Mouse (Mus musculus) thymus, adult 18-20 months (tissue): ENCODE results near the gene Srsf1.
"Not testable (repeated sequence)": the region's sequence is repeated elsewhere in the genome, so short reads cannot be mapped to it uniquely, and the experiment has no call there.

ENCODE experiments used
- DNase-seq, 2 experiments: peaks; one replicate each; pipeline ENCODE4 v3.0.0; 2022; ENCODE audit warnings: mixed read lengths in 2 of 2

Srsf1 gene

DNA sequence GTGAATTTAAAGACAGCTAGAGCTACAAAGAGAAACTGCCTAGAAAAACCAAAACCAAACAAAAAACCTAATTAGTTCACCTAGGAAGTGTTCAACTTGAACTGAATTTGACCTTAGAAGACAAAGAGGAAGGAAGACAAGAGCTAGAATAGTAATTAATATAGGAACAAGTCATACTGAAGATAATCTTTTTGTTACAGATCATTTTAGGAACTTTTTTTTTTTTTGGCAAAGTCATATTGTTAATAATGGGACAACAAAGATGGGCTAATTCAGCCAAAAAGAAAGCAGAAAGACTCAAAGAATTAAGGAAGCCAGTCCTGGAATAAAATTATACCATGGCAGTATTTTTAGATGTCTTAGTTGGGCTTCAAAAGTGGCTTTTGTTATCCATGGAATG is 2.9 kb upstream of the Srsf1 start:
- DNase-seq = no peak

DNA sequence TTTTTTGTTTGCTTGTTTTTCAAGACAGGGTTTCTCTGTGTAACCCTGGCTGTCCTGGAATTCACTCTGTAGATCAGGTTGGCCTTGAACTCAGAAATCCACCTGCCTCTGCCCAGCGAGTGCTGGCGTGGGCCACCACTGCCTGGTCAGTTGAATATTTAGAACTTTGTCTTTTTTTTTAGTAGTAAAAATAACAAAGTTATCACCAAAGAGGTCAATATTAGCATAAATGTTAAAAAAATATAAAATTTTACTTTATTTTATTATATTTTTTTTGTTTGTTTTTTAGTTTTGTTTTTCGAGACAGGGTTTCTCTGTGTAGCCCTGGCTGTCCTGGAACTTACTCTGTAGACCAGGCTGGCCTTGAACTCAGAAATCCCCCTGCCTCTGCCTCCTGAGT is 2.0 kb upstream of the Srsf1 start:
- not testable (repeated sequence) for DNase-seq

DNA sequence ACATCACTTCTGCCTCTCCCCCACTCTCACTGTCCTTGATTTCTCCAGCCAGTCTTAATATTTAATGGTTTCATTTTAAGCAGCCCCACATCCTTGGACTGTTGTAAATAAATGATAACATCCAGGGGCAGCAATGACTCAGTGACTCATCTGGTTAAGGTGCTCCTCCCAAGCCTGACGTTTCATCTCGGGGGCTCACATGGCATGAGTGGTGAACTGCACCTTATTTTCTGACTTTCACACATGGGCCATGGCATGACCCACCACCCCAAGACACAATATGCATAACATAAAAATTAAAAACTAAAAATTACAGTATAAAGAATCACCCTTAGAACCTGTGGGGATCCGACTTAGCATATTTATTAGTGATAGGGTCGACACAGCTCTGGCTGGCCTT is 1.3 kb upstream of the Srsf1 start:
- DNase-seq = no peak

DNA sequence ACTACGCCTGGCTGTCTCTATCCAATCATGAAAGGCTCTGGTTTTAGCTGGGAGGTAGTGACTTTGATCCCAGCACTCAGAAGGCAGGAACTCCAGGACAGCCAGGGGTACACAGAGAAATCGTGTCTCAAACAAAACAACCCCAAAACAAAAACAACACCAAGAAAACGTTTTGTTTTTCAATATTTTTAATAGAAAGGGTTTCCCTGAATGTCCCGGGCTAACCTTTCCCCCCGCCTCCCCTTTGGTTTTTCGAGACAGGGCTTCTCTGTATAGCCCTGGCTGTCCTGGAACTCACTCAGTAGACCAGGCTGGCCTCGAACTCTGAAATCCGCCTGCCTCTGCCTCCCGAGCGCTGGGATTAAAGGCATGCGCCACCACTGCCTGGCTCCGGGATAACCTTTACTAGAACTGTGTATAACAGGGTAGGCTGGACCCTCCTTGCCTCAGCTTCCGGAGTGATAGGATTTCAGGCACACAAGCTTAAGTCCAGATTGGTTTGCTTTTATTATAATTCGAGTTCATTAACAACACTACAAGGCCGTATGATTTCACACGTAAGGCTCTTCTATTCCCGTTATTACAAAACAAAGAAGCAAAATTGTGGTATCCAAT is 743 bp upstream of the Srsf1 start:
- DNase-seq = peak in 1 of 2 experiments; percentile 37

DNA sequence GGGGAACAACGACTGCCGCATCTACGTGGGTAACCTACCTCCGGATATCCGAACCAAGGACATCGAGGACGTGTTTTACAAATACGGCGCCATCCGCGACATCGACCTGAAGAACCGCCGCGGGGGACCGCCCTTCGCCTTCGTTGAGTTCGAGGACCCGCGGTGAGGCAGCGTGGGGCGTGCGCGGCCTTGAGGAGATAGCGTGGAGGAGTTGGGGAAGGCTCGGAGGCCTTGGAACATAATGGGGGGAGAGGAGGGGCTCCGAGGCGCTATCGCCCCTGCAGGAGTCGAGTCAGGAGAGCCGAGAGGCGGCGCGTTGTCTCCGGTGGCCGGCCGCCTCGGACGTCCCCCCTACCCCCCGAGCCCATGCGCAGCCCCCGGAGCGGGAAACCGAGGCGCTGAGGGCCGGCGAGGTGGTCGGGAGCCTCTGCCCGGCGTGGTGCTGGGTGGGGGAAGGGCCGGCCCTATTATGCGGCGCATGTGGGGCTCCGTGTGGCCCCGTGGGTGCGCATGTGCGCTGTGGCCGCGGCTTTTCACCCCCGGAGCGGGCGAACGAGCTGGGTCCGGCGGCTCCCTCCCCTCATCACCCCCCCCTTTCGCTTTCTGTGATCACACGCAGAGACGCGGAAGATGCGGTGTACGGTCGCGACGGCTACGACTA is 828 bp downstream of the Srsf1 start:
- peak; percentile 58 to 67 for DNase-seq

DNA sequence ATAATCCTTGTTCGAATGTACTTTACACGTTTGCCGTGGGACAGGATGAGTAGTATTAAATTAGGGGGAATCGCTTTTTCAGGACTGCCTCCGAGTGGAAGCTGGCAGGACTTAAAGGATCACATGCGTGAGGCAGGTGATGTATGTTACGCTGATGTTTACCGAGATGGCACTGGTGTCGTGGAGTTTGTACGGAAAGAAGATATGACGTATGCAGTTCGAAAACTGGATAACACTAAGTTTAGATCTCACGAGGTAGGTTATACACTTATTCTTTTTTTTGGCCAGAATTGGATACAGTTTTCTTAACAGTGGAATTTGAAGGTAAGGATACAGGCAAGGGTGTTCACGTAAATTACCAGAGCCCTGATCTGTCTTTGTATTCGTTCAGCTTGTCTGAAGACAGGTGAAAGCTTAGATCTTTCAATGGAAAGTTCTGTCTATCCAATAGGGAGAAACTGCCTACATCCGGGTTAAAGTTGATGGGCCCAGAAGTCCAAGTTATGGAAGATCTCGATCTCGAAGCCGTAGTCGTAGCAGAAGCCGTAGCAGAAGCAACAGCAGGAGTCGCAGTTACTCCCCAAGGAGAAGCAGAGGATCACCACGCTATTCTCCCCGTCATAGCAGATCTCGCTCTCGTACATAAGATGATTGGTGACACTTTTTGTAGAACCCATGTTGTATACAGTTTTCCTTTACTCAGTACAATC is 1.9 kb downstream of the Srsf1 start:
- DNase-seq = no peak

DNA sequence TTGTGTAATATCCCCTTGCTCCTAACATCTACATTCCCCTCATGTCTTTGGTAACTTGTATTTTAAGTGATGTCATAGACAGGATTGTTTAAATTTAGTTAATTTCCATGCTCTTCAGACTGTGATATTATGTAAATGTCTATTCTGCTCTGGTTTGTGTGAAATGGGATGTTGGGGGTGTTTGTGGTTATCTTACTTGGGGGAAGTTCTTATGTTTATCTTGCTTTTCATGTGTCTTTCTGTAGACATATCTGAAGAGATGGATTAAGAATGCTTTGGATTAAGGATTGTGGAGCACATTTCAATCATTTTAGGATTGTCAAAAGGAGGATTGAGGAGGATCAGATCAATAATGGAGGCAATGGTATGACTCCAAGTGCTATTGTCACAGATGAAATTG is 2.6 kb downstream of the Srsf1 start:
- no peak for DNase-seq

DNA sequence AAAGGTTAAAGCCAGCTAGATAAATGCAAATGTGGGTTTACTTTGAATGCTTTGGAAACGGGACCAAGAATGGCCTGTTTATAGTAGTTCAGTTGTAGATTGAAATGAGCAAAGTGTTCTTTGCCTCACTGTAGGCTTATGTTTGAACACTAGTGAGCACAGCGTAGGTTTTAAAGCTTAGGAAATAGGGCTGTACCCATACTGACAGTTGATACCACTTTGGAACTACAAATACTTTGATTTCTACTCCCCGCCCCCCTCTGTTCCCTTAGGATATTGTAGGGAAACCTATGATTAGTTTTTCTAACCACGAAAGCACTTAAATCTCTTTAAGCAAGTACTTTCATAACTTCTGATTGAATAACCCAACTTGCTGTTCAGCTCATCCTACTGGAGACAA is 5.5 kb downstream of the Srsf1 start:
- DNase-seq = no peak

DNA sequence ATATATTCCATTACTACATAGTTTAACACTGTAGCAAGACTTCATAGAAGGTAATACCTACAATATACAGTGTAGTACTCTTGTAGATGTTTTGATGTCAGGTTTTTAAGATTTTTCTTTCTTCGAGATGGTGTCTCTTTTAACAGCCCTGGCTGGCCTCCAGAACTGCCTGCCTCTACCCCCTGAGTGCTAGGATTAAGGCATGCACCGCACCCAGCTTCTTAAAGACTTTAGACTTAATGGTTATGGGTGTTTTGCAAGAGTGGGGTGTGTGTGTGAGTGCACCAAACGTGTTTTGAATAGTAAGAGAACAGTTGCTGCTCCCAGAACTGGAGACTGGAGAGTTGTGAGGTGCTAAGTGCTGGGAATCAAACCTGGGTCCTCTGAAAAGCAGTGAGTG is 6.6 kb downstream of the Srsf1 start:
- no peak for DNase-seq

DNA sequence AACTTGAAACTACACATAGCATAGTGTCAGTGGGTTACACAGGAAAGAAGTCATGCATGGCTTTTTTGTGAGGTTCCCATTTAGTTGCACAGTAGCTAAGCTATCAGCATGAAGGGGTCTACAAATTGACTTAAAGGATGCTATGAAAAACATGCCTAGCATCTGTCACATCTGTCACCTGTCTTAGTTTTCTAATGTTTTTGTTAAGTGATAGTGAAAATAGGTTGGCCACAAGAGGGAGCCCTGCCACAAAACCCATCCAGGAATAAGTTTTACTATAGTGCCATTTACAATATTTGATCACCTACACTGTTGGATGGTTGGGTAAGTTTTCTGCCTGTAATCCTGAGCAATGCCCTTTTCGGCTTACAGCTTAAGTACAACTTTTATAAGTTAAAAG is 7.4 kb downstream of the Srsf1 start:
- no peak for DNase-seq

DNA sequence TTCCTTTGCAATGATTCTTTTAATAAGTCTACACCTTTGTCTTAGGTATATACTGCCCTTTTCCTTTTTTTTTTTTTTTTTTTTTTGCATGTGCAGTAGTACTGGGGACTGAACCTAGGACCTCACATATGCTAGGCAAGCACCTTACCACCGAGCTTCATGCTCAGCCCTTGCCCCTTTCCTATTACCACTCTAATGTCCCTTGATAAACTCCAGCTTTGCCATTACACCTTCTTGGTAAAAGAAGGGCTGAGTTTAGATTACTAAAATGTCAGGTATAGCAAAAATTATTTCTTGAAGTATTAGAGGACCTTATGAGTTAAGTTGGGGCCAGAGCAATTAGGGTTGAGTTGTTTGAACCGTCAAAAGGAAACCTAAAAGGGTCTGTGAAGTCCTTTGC is 8.6 kb downstream of the Srsf1 start:
- no peak for DNase-seq

DNA sequence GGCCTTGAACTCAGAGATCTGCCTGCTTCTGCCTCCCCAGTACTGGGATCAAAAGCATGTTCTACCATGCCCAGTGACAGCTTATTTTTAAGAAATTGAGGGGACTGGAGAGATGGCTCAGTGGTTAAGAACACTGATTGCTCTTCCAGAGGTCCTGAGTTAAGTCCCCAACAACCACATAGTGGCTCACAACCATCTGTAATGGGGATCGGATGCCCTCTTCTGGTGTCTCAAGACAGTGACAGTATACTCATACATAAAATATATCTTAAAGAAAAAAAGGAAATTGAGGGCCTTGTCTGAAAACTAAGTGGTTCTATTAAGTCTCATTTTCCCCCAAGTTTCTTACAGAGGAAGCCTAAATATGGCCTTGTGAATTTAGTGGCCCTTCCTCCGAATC is 10.6 kb downstream of the Srsf1 start:
- DNase-seq = no peak

DNA sequence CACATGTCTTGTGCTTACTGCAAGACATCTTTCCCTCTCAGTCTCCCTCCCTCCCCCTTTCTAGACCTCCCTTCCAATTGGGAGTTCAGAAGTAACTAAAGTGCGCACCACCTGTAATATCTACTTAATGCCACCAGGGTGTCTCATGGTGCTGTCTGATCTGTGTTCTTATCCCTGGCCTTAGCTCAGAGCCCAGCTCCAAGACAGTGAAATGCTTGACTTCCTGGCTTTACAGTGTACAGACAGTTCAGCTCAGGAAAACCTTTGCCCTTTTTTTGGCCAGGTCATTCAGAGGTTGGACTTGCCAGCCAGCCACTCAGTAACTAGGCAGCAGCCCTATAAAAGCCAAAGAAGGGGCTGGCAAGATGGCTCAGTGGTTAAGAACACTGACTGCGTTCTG is 12.0 kb downstream of the Srsf1 start:
- DNase-seq = peak in 1 of 2 experiments; percentile 27

DNA sequence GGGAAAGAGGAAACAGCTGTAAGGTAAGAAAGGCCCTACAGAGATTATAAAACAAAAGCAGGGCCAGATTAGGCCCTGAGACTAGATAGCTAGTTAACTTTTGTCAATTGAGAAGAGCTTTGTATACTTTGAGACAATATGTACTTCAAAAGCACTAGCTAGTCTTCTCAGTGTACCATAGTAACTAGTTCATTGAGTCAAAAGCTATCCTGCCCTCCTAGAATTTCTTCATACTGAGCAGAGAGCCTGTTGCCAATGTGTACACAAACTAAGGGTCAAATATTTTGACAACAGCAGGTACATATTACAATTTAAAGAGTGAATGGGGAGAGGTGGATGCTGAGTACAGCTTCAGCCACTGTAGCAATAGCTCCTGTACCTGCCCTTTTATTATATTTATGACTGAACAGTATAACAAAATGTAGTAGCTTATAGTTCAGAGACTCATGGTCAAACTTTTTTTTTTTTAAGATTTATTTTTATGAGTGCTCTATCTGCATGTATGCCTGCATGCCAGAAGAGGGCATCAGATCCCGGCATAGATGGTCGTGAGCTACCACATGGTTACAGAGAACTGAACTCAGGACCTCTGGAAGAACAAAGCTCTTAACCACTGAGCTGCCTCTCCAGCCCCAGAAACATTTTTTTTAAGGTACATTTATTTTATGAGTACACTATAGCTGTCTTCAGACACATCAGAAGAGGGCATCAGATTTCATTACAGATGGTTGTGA is 14.9 kb downstream of the Srsf1 start:
- DNase-seq = no peak

DNA sequence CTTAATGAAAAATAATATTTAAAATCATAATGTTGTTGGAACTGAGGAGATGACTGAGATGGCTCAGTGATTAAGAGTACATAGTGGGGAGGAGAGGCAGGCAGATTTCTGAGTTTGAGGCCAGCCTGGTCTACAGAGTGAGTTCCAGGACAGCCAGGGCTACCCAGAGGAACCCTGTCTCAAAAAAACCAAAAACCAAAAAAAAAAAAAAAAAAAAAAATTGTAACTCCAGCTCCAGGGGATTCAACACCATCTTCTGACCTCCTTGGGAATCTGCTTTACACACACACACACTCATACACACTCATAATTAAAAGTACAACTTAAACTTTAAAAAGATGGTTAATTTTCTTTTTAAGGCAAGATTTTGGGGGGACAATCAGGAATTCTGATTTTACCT is 18.6 kb downstream of the Srsf1 start:
- no peak for DNase-seq

DNA sequence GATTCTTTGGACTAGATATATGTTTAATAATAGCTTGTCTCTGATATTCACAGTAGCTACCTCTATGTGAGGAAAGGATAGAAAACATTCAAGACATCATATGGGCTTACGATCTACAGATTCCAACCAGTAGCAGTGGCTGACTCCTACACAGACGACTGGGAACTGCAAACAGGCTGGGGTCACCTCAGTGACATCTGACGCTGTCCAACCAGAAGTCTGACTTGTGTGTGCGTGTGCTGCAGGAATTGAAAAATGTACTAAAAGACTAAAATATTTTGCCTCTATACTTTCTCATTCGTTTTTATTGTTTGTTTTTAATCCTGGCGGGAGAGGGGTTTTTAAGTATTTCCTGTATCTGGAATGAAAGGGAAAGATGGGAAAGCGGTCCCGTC is 20.0 kb downstream of the Srsf1 start:
- DNase-seq = no peak

DNA sequence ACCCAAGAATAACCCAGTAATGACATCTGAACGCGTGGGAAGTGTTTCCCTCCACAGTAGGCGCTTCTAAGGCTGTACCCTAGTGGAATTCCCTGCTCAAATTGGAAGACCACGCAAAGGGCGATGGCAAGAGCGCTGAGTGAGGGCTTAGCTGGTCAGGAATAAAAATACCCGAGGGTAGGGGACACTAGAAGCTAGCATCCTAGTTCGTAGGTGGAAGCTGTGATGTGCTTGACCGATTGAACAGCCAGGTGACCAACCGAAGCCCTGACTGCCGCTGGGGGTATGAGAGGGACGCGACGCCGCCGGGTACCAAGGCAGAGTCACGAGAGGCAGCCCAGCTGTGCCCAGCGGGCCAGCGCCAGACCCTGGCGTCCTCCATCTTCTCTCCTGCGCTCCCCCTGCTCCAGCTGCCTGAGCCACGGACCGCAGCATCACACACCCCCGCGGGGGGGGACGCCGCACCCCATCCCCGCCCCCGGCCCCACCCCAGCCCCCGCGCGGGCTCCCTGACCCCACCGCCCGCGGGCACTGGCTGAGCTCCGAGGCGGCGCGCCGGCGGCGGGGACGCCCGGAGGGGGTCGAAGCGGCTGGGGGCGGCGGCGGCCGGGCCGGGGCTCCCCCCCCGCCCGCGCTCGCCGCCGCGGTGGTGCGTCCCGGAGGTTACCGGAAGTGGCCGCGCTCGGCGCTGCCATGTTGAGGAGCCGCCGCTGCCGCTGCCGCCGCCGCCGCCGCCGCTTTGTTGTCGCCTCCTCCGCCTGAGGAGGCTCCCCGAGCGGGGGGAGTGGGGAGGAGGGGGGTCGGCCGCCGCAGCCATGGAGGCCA is 20.6 kb downstream of the Srsf1 start, which contains the start of gene Vezf1:
Vezf1 (plus strand) TSS at position 694 of the 825 bp plus-strand sequence.
- peak; percentile 61 to 63 for DNase-seq

DNA sequence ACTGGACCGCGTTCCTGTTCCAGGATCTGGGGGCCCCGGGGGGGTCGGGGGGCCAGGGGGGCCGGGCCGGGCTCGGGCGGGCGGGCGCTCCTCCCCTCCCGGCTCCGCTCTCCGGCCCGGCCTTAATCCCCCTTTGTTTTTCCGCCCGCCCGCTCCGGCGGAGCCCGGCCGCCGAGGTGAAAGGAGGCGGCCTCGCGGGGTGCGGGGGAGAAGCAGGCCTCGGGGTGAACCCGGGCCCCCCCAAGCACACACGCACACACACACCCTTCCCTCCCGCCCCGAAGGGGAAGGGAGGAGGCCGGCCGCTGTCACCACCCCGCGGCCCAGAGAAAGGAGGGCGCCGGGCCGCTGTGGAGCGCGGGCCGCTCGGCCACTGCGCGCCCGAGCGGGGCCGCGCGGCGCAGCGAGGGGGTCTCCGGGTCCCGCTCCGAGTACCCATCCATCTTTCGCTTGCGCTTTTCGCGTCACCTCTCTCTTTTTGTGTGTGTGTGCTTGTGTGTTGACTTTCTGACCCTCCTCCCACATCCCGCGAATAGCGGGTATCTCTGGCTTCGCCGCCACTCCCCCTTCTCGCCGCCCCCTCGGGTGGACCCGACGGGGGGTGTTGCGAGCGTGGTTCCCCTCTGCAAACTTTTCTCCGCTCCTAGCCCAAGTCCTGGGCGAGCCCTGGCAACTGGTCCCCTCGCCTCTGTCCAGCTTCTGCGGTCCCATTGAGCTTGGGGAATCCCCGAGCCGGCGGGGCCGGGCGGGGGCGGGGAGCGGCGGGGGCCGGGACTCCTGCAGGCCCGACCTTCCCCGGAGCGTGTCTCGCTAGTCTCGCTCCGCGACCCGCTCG is 21.5 kb downstream of the Srsf1 start:
- DNase-seq = peak; percentile 43 to 60

DNA sequence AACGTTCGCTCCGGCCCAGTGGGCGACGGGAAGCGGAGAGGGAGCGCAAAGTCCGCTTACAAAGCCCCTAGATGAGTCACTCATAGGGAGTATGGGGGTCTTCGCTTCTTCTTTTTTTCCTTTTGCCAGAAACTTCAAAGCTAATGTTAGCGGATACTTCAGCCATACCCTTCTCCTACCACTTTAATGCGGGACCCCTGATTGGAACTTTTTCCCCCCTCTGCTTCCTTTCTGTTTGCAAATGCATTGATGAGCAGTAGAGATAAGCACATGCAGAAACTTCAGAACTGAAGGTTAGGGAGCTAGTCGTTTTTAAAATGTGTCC is 22.0 kb downstream of the Srsf1 start:
- no peak for DNase-seq

DNA sequence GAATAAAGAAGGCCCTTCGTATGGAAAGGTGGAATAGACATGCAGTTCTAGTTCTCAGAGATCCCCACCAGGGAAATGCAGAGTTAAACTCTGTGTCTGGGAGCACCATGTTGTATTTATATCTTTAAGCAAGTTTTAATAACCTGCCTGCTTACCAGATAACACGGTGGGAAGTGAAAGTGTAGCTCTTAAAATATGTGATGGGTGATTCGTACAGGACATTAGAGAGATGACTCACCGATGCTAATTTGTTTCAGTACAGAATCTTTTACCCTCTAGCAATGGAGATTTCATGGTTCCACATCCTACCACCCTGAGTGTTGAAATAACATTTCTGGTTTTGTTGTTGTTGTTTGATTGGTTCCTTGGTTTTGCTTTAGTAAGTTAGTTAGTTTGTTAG is 23.2 kb downstream of the Srsf1 start:
- no peak for DNase-seq

DNA sequence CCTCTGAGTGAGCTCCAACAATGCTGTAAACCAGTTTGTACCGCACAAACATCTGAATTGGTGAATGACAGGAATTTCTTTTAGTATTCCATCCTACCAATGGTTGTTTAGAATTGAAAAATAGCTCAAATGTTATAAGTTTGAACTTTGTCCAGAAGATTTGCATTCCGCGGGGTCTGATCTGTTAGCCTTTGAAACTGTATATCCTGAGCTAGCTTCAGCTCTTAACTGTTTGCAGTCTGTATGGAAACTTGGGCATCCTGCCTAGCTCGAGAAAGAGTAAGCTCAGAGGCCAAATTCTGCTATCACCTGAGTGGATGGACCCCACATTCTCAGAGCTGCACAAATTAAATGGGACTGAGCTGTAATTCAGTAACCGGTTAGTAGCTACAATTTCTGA is 23.9 kb downstream of the Srsf1 start:
- no peak for DNase-seq

DNA sequence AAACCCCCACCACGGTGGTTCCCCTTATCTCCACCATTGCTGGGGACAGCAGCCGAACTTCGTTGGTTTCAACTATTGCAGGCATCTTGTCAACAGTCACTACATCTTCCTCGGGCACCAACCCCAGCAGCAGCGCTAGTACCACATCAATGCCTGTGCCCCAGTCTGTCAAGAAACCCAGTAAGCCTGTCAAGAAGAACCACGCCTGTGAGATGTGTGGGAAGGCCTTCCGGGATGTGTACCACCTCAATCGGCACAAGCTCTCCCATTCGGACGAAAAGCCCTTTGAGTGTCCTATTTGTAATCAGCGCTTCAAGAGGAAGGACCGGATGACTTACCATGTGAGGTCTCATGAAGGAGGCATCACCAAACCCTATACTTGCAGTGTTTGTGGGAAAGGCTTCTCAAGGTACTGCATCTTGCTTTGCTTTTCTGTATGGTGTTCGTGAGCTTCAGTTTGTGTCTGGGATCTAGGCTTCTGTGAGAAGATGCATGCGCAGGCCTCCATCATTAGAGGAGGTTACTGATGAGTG is 26.2 kb downstream of the Srsf1 start:
- no peak for DNase-seq
